ENCODE assay signal across 8 mouse cellular contexts in genomic region chr5:136199526-136199925, GRCm38 (mm10). TPM values are rescaled to one million over a fixed set of nuclear protein-coding genes. Genes with fewer than 3 reads are reported as not detected.
A peak's percentile ranks its signal among the peaks of the same experiment; 100 is the strongest.
DNase-seq lines count a peak whose midpoint lies in the region; ATAC-seq and TF ChIP-seq lines count a peak whose summit lies in the region.

No protein-coding gene starts in this region.

- no peaks in the 10 kb centered on the region for H3K27me3 ChIP-seq in lung, postnatal 0 days (replicated peaks; ENCODE audit: insufficient read depth, low read length)
- H3K27me3 ChIP-seq in hindbrain, embryonic 16.5 days (replicated peaks; ENCODE audit: control insufficient read depth, insufficient read depth, low read length): no peaks in the 10 kb centered on the region
- H3K27me3 ChIP-seq in liver, embryonic 15.5 days: no peaks in the 10 kb centered on the region

- ATAC-seq in lung, postnatal 0 days: no peak
- no peak for ATAC-seq in hindbrain, embryonic 16.5 days
- no peak for ATAC-seq in liver, embryonic 15.5 days (ENCODE audit: insufficient read depth)
- ATAC-seq in monocyte, adult 5-6 weeks (replicated peaks; ENCODE audit: insufficient number of reproducible peaks, low FRiP score, low TSS enrichment, poor library complexity, severe bottlenecking): no peak

- peak overlapping the region; percentile 85 for H3K27ac ChIP-seq in lung, postnatal 0 days (ENCODE audit: low read length)
- no peak overlapping the region for H3K27ac ChIP-seq in hindbrain, embryonic 16.5 days (ENCODE audit: low read depth, low read length)
- no peak overlapping the region; the same call in 1 of the 2 replicates for H3K27ac ChIP-seq in liver, embryonic 15.5 days (replicated peaks)

- TF ChIP-seq CTCF in lung, postnatal 0 days (IDR thresholded peaks at IDR 0.05): peak; percentile 40

- TF ChIP-seq EP300 in lung, postnatal 0 days (IDR thresholded peaks at IDR 0.05): no peak

- H3K9me3 ChIP-seq in lung, postnatal 0 days (ENCODE audit: low read length): 0 out of 2 replicates have a peak, but pooled peaks cover 2% of the 10 kb centered on the region
- no peaks in the 10 kb centered on the region for H3K9me3 ChIP-seq in hindbrain, embryonic 16.5 days (ENCODE audit: control insufficient read depth, low read length)
- no peaks in the 10 kb centered on the region for H3K9me3 ChIP-seq in liver, embryonic 15.5 days (replicated peaks)

- H3K36me3 ChIP-seq in lung, postnatal 0 days (ENCODE audit: insufficient read depth, low read length): peaks cover 9% of the 10 kb centered on the region; the same call in 1 of the 2 replicates
- H3K36me3 ChIP-seq in hindbrain, embryonic 16.5 days (ENCODE audit: control insufficient read depth, insufficient read depth, low read length): peaks cover 6% of the 10 kb centered on the region
- peaks cover 28% of the 10 kb centered on the region for H3K36me3 ChIP-seq in liver, embryonic 15.5 days (replicated peaks)

- DNase-seq in lung, postnatal 0 days (ENCODE audit: low spot score): peak; percentile 51
- no peak for DNase-seq in lung, postnatal 10 days
- peak; percentile 35 for DNase-seq in embryo, embryonic 11 days
- DNase-seq in cerebellum, adult 11-12 months: no peak
- no peak for DNase-seq in layer of hippocampus, postnatal 36 days

- peak overlapping the region; percentile 92 for H3K4me3 ChIP-seq in lung, postnatal 0 days (ENCODE audit: low read depth, low read length)
- H3K4me3 ChIP-seq in hindbrain, embryonic 16.5 days (ENCODE audit: low read length): peak overlapping the region; percentile 92
- H3K4me3 ChIP-seq in liver, embryonic 15.5 days (replicated peaks): peak overlapping the region; percentile 91

- 25% methylated on average over 11 of the region's 11 CpGs for WGBS in lung, postnatal 0 days
- WGBS in hindbrain, embryonic 16.5 days: 34% methylated on average over 11 of the region's 11 CpGs
- WGBS in liver, embryonic 15.5 days (ENCODE audit: insufficient replicate concordance): 38% methylated on average over 11 of the region's 11 CpGs

- peak overlapping the region; percentile 82 for H3K4me2 ChIP-seq in lung, postnatal 0 days (replicated peaks; ENCODE audit: low read depth, low read length)
- H3K4me2 ChIP-seq in hindbrain, embryonic 16.5 days (ENCODE audit: low read length): peak overlapping the region; percentile 70
- H3K4me2 ChIP-seq in liver, embryonic 15.5 days: peak overlapping the region; percentile 83

- H3K9ac ChIP-seq in lung, postnatal 0 days (replicated peaks; ENCODE audit: low read depth): peak overlapping the region; percentile 91; the same call in 1 of the 2 replicates
- H3K9ac ChIP-seq in hindbrain, embryonic 16.5 days (ENCODE audit: low read depth, low read length): peak overlapping the region; percentile 27; the same call in 1 of the 2 replicates
- peak overlapping the region; percentile 92; the same call in 1 of the 2 replicates for H3K9ac ChIP-seq in liver, embryonic 15.5 days

- no peaks in the 10 kb centered on the region for H3K4me1 ChIP-seq in lung, postnatal 0 days (ENCODE audit: insufficient read depth, low read depth, low read length)
- H3K4me1 ChIP-seq in hindbrain, embryonic 16.5 days (ENCODE audit: control insufficient read depth, insufficient read depth, low read depth, low read length): peaks cover 10% of the 10 kb centered on the region
- H3K4me1 ChIP-seq in liver, embryonic 15.5 days (replicated peaks): peaks cover 20% of the 10 kb centered on the region

RNA-seq across cellular contexts. Expression of gene Prkrip1, which starts 0.8 kb away (rescaled TPM):
- polyA plus RNA-seq in lung, postnatal 0 days (2015; fragmentation: Nextera tagmentation; extraction: Ambion mirVana): 32.9 and 37.7 TPM in 2 replicates
- polyA plus RNA-seq in hindbrain, embryonic 16.5 days (2015; fragmentation: Nextera tagmentation; extraction: Ambion mirVana): 63.1 and 67.2 TPM in 2 replicates
- polyA plus RNA-seq in liver, embryonic 15.5 days (2015; fragmentation: Nextera tagmentation; extraction: Ambion mirVana): 16.5 and 22.5 TPM in 2 replicates
- total RNA-seq in monocyte, adult 5-6 weeks (2017): 11.6 to 44.1 TPM (median 27.7 TPM) in 3 replicates
- total RNA-seq in layer of hippocampus, postnatal 36 days (2021): 10 to 100 TPM; 35.2 to 41.4 TPM

RNA-seq across cellular contexts. Expression of gene Orai2, which starts 29.0 kb away (rescaled TPM):
- 11.2 and 14.0 TPM in 2 replicates for polyA plus RNA-seq in lung, postnatal 0 days (2015; fragmentation: Nextera tagmentation; extraction: Ambion mirVana)
- polyA plus RNA-seq in hindbrain, embryonic 16.5 days (2015; fragmentation: Nextera tagmentation; extraction: Ambion mirVana): 50.1 and 51.0 TPM in 2 replicates
- 3.4 and 4.4 TPM in 2 replicates for polyA plus RNA-seq in liver, embryonic 15.5 days (2015; fragmentation: Nextera tagmentation; extraction: Ambion mirVana)
- 49.2 to 68.3 TPM (median 57.3 TPM) in 3 replicates for total RNA-seq in monocyte, adult 5-6 weeks (2017)
- total RNA-seq in layer of hippocampus, postnatal 36 days (2021): 100 to 1,000 TPM; 144 to 145 TPM

RNA-seq across cellular contexts. Expression of gene Sh2b2, which starts 46.8 kb away (rescaled TPM):
- polyA plus RNA-seq in lung, postnatal 0 days (2015; fragmentation: Nextera tagmentation; extraction: Ambion mirVana): 1.5 and 1.8 TPM in 2 replicates
- polyA plus RNA-seq in hindbrain, embryonic 16.5 days (2015; fragmentation: Nextera tagmentation; extraction: Ambion mirVana): 19.4 and 24.9 TPM in 2 replicates
- polyA plus RNA-seq in liver, embryonic 15.5 days (2015; fragmentation: Nextera tagmentation; extraction: Ambion mirVana): 2.1 and 2.3 TPM in 2 replicates
- 9.8 to 17.4 TPM (median 10.7 TPM) in 3 replicates for total RNA-seq in monocyte, adult 5-6 weeks (2017)
- 1 to 10 TPM; 5.0 to 6.6 TPM for total RNA-seq in layer of hippocampus, postnatal 36 days (2021)

Comparison
In these comparisons a context has a peak if more than half of its experiments do, and no peak if none do; other contexts are left out.
1. DNase-seq: peak in lung, postnatal 0 days (single experiment) and embryo, embryonic 11 days (single experiment); none in lung, postnatal 10 days (single experiment), cerebellum, adult 11-12 months (single experiment) and layer of hippocampus, postnatal 36 days (0 of 2).
2. H3K9ac ChIP-seq: peak in every context shown above with its lines; median percentile 92 in liver, embryonic 15.5 days; 91 in lung, postnatal 0 days; 27 in hindbrain, embryonic 16.5 days.
3. Peak in every context shown above with its lines, with median percentiles within 50 percentile points of each other: H3K4me2 ChIP-seq and H3K4me3 ChIP-seq.